Mouse (Mus musculus) stomach, embryonic 16.5 days (tissue): ENCODE results near the gene Nasp. TPM values are rescaled to one million over a fixed set of nuclear protein-coding genes. Genes with fewer than 3 reads are reported as not detected.

Source experiments
- ATAC-seq: fragments of 200-750 bp; cut with Nextera tagmentation; 2 replicates; pipeline ENCODE4 v1.8.0; 2017; ENCODE audit warnings: moderate number of reproducible peaks, moderate TSS enrichment; ENCODE audit not compliant: insufficient read depth, low FRiP score
- H3K27ac ChIP-seq: fragments of 300-500 bp; sonication (generic); 2 replicates; pipeline ENCODE4 v1.5.1; 2014; ENCODE audit warnings: low read length
- H3K27me3 ChIP-seq: fragments of 300-500 bp; sonication (generic); 2 replicates; pipeline ENCODE4 v1.6.1; 2014; ENCODE audit warnings: low read length, control low read depth, mixed read lengths; ENCODE audit not compliant: control insufficient read depth, insufficient read depth
- H3K36me3 ChIP-seq: fragments of 300-500 bp; sonication (generic); 2 replicates; pipeline ENCODE4 v1.6.1; 2014; ENCODE audit warnings: low read length; ENCODE audit not compliant: control insufficient read depth, insufficient read depth
- H3K4me1 ChIP-seq: fragments of 300-500 bp; sonication (generic); 2 replicates; pipeline ENCODE4 v1.6.1; 2014; ENCODE audit warnings: low read length, control low read depth, mixed read lengths; ENCODE audit not compliant: control insufficient read depth, insufficient read depth
- H3K4me2 ChIP-seq: fragments of 300-500 bp; sonication (generic); 2 replicates; pipeline ENCODE4 v1.6.1; 2014; ENCODE audit warnings: low read depth, low read length, mixed read lengths
- H3K4me3 ChIP-seq: fragments of 300-500 bp; sonication (generic); replicated peaks from 2 replicates; pipeline ENCODE4 v1.5.1; 2014; ENCODE audit warnings: mild to moderate bottlenecking, low read length
- H3K9ac ChIP-seq: fragments of 300-500 bp; sonication (generic); 2 replicates; pipeline ENCODE4 v1.6.1; 2014; ENCODE audit warnings: low read length
- H3K9me3 ChIP-seq: fragments of 300-500 bp; sonication (generic); replicated peaks from 2 replicates; pipeline ENCODE4 v1.6.1; 2016; ENCODE audit warnings: low read length, control low read depth; ENCODE audit not compliant: control insufficient read depth
- WGBS: fragments of 180-500 bp; shearing (Covaris S2); extraction: QIAGEN DNeasy Blood & Tissue Kit; methylation state at CpG from one replicate; pipeline ENCODE4 v1.1.7; 2014; 5-methylcytosine and 5-hydroxymethylcytosine counted together
- polyA plus RNA-seq: library from polyadenylated mRNA; unstranded; fragments of >200 nt; fragmentation: Nextera tagmentation; extraction: Ambion mirVana; gene quantifications from 2 replicates; pipeline ENCODE4 v1.2.1, GENCODE M21; 2015

The Nasp gene
- polyA plus RNA-seq, 1 experiment from 2014 or later = 88.5 TPM

GRCm38 (mm10) chr4:116555413-116556300 lies 72.1 kb downstream of the Nasp start, which contains the start of gene Tmem69:
TSS of gene Tmem69 (minus strand) at chr4:116555936.
- Histone ChIP-seq H3K4me1 (0 out of 2 replicates have a peak, but pooled peaks cover 4% of the 10 kb centered on the region), H3K36me3 (no peaks in the 10 kb centered on the region)
- 3% methylated on average over 23 of the region's 23 CpGs for WGBS

GRCm38 (mm10) chr4:116553035-116553434 lies 74.7 kb downstream of the Nasp start:
- no peak overlapping the region for H3K4me3 ChIP-seq
- 74% methylated on average over 3 of the region's 3 CpGs for WGBS
- H3K9ac ChIP-seq = no peak overlapping the region
- no peak for ATAC-seq
- H3K4me1 ChIP-seq = no peaks in the 10 kb centered on the region
- no peaks in the 10 kb centered on the region for H3K36me3 ChIP-seq
- H3K27me3 ChIP-seq = no peaks in the 10 kb centered on the region
- H3K27ac ChIP-seq = no peak overlapping the region
- no peak overlapping the region for H3K4me2 ChIP-seq
- no peaks in the 10 kb centered on the region for H3K9me3 ChIP-seq

More at GRCm38 (mm10) chr4:116555413-116556300, 72.1 kb downstream of the Nasp start, which contains the start of gene Tmem69:
- Histone ChIP-seq H3K27ac (peak within 1 kb of the TSS; percentile 99), H3K4me3 (peak within 1 kb of the TSS; percentile 72), H3K9me3 (no peaks in the 10 kb centered on the region), H3K4me2 (peak within 1 kb of the TSS; percentile 90), H3K27me3 (no peaks in the 10 kb centered on the region), H3K9ac (peak within 1 kb of the TSS; percentile 87)
- ATAC-seq = no peak

Other genes starting within 250 kb of the Nasp start
- 6.6 and 9.5 TPM in 2 replicates for gene Mast2, start 163.8 kb downstream of the Nasp start, polyA plus RNA-seq
- gene Ipp, start 120.4 kb downstream of the Nasp start, polyA plus RNA-seq = 13.3 and 13.8 TPM in 2 replicates
- 23.6 and 24.8 TPM in 2 replicates for gene Tmem69, start 72.0 kb downstream of the Nasp start, polyA plus RNA-seq
- 32.2 and 32.6 TPM in 2 replicates for gene Gpbp1l1, start 70.3 kb downstream of the Nasp start, polyA plus RNA-seq
- gene Ccdc17, start 31.3 kb downstream of the Nasp start, polyA plus RNA-seq = 4.0 and 4.4 TPM in 2 replicates
- 784 and 808 TPM in 2 replicates for gene Akr1a1, start 23.7 kb upstream of the Nasp start, polyA plus RNA-seq
- 1,350 and 1,396 TPM in 2 replicates for gene Prdx1, start 57.6 kb upstream of the Nasp start, polyA plus RNA-seq
- 19.4 and 21.1 TPM in 2 replicates for gene Mmachc, start 80.5 kb upstream of the Nasp start, polyA plus RNA-seq
- gene Ccdc163, start 80.6 kb upstream of the Nasp start, polyA plus RNA-seq = 24.8 and 27.6 TPM in 2 replicates
- 5.1 and 7.6 TPM in 2 replicates for gene Tesk2, start 93.0 kb upstream of the Nasp start, polyA plus RNA-seq
- 28.4 and 31.9 TPM in 2 replicates for gene Toe1, start 179.7 kb upstream of the Nasp start, polyA plus RNA-seq
- gene Mutyh, start 179.8 kb upstream of the Nasp start, polyA plus RNA-seq = 11.6 and 12.0 TPM in 2 replicates
- gene Hpdl, start 193.8 kb upstream of the Nasp start, polyA plus RNA-seq = 0.57 and 0.94 TPM in 2 replicates
- gene Zswim5, start 249.4 kb upstream of the Nasp start, polyA plus RNA-seq = 0.44 and 0.56 TPM in 2 replicates